ENCODE assay signal across 8 mouse cellular contexts in genomic region chr12:3791257-3791656, GRCm38 (mm10). TPM values are rescaled to one million over a fixed set of nuclear protein-coding genes. Genes with fewer than 3 reads are reported as not detected.
DNase-seq lines count a peak whose midpoint lies in the region; ATAC-seq and TF ChIP-seq lines count a peak whose summit lies in the region.

No protein-coding gene starts in this region.

- peak overlapping the region; percentile 69 for H3K4me2 ChIP-seq in heart, postnatal 0 days (ENCODE audit: low read depth, low read length)

- peak overlapping the region; percentile 74 for H3K4me3 ChIP-seq in gastrocnemius, adult 2 months
- H3K4me3 ChIP-seq in heart, postnatal 0 days (ENCODE audit: low read depth, low read length) = peak overlapping the region; percentile 46

- no peaks in the 10 kb centered on the region for H3K27me3 ChIP-seq in heart, postnatal 0 days (ENCODE audit: control insufficient read depth, insufficient read depth, low read length)

- peak; percentile 3 for ATAC-seq in CD4-positive, CD25-positive, alpha-beta regulatory T cell, adult 4 months
- no peak for ATAC-seq in heart, postnatal 0 days (ENCODE audit: insufficient read depth, low read depth)
- 0 out of 2 replicates have a peak, but pooled peaks have one; percentile 3 for ATAC-seq in megakaryocyte, adult 5-6 weeks (ENCODE audit: poor library complexity, severe bottlenecking)

- H3K36me3 ChIP-seq in heart, postnatal 0 days (replicated peaks; ENCODE audit: control insufficient read depth, insufficient read depth, low read length) = no peaks in the 10 kb centered on the region

- DNase-seq in gastrocnemius, adult 2 months = no peak
- no peak for DNase-seq in gastrocnemius, postnatal 25 days
- DNase-seq in heart, postnatal 0 days (ENCODE audit: low spot score) = no peak
- no peak for DNase-seq in MN1 (ENCODE audit: low spot score)
- DNase-seq in thymus, postnatal 0 days (ENCODE audit: low spot score) = no peak
- DNase-seq in kidney, adult 9 months = no peak

- H3K9ac ChIP-seq in heart, postnatal 0 days (replicated peaks; ENCODE audit: low read depth, low read length) = no peak overlapping the region

- no peak for TF ChIP-seq CTCF in gastrocnemius, adult 2 months (IDR thresholded peaks at IDR 0.05)
- no peak for TF ChIP-seq CTCF in heart, postnatal 0 days (IDR thresholded peaks at IDR 0.05; ENCODE audit: low read depth)

- H3K4me1 ChIP-seq in heart, postnatal 0 days (ENCODE audit: control insufficient read depth, insufficient read depth) = peaks cover 8% of the 10 kb centered on the region; the same call in 1 of the 2 replicates

- H3K9me3 ChIP-seq in heart, postnatal 0 days (replicated peaks; ENCODE audit: control insufficient read depth, low read length) = no peaks in the 10 kb centered on the region

- intact Hi-C loops in gastrocnemius, adult 2 months (cut with DNase I) = loop anchor here (1.0 kb wide), 1 partner anchor 96 kb away; no protein-coding TSS in a partner anchor

- H3K27ac ChIP-seq in gastrocnemius, adult 2 months = peak overlapping the region; percentile 66
- H3K27ac ChIP-seq in heart, postnatal 0 days (ENCODE audit: low read depth) = no peak overlapping the region

- TF ChIP-seq EP300 in heart, postnatal 0 days (IDR thresholded peaks at IDR 0.05; ENCODE audit: low read depth) = no peak

- WGBS in heart, postnatal 0 days = 43% methylated on average over 7 of the region's 7 CpGs

RNA-seq across cellular contexts. Expression of gene Dnmt3a, which starts 14.6 kb away (rescaled TPM):
- total RNA-seq in gastrocnemius, adult 2 months (2021) = 10 to 100 TPM; 57.5 to 97.5 TPM
- total RNA-seq in gastrocnemius, postnatal 25 days (2021) = 100 to 1,000 TPM; 107 to 110 TPM
- polyA plus RNA-seq in CD4-positive, CD25-positive, alpha-beta regulatory T cell, adult 4 months (2017; shearing (Covaris generic)) = 10 to 100 TPM; 27.3 to 27.4 TPM
- 31.7 and 32.8 TPM in 2 replicates for total RNA-seq in heart, postnatal 0 days (2014; rRNA removed; ENCODE audit: low replicate concordance)
- 71.5 and 76.0 TPM in 2 replicates for polyA plus RNA-seq in heart, postnatal 0 days (2015; fragmentation: Nextera tagmentation; extraction: Ambion mirVana)
- total RNA-seq in megakaryocyte, adult 5-6 weeks (2015) = 3.5 and 5.5 TPM in 2 replicates
- 5.3 and 13.8 TPM in 2 replicates for total RNA-seq in megakaryocyte, adult 5-6 weeks (2017)
- 86.5 and 86.6 TPM in 2 replicates for polyA plus RNA-seq in thymus, postnatal 0 days (2015; fragmentation: Nextera tagmentation; extraction: Ambion mirVana)
